ENCODE assay signal across 13 mouse cellular contexts in the genomic region with DNA sequence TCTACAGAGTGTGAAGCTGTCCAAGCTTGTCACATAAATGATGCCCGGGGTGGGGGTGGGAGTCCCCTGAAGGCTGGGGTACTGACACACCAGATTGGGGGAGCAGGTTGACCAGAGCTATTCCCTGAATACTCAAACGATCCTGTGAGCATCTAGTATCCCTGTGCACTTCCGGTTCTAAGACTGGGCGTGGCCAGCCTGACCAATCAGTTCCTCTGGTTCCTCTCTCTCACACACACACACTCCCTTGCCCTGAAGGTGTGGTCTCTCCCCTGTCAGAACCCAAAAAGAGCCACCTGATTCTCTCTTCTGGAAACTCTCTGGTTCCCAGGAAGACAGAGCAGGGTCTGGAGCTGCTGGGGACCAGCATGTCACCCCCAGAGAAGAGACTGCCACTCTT. TPM values are rescaled to one million over a fixed set of nuclear protein-coding genes. Genes with fewer than 3 reads are reported as not detected.
DNase-seq lines count a peak whose midpoint lies in the region; ATAC-seq and TF ChIP-seq lines count a peak whose summit lies in the region.
"Had no signal": no experiment of that assay in that cellular context is flagged by ENCODE, and none has a peak within 500 bp of the region (broad histone marks: within the 10 kb centered on the region; RNA-seq: fewer than 3 reads in every experiment).

No protein-coding gene starts in this region.

- 62% methylated on average over 4 of the region's 4 CpGs for WGBS in kidney, embryonic 15.5 days
- WGBS in kidney, postnatal 0 days: 53% methylated on average over 4 of the region's 4 CpGs

- DNase-seq in cerebellum, adult 11-12 months: peak; percentile 36
- DNase-seq in cerebellum, adult 18-20 months: no peak
- no peak for DNase-seq in kidney, postnatal 14 days
- DNase-seq in kidney, postnatal 0 days (ENCODE audit: low spot score): no peak
- no peak for DNase-seq in layer of hippocampus, adult 9-11 months
- DNase-seq in thymus, postnatal 0 days (ENCODE audit: low spot score): no peak
- DNase-seq: thymus, adult 2 months had no signal

- no peak overlapping the region for H3K9ac ChIP-seq in kidney, embryonic 15.5 days
- H3K9ac ChIP-seq in kidney, postnatal 0 days (ENCODE audit: low read depth, low read length): no peak overlapping the region
- H3K9ac ChIP-seq: embryonic facial prominence, embryonic 12.5 days; midbrain, embryonic 12.5 days had no signal

- H3K36me3 ChIP-seq in kidney, embryonic 15.5 days: no peaks in the 10 kb centered on the region
- no peaks in the 10 kb centered on the region for H3K36me3 ChIP-seq in kidney, postnatal 0 days (ENCODE audit: insufficient read depth, low read length)
- H3K36me3 ChIP-seq: embryonic facial prominence, embryonic 12.5 days; midbrain, embryonic 12.5 days had no signal

- no peak overlapping the region for H3K4me3 ChIP-seq in kidney, embryonic 15.5 days (replicated peaks)
- H3K4me3 ChIP-seq in kidney, postnatal 0 days (replicated peaks; ENCODE audit: low read depth, low read length): no peak overlapping the region
- H3K4me3 ChIP-seq: embryonic facial prominence, embryonic 12.5 days; midbrain, embryonic 12.5 days had no signal

- H3K4me1 ChIP-seq in kidney, embryonic 15.5 days: peaks cover 50% of the 10 kb centered on the region
- peaks cover 18% of the 10 kb centered on the region for H3K4me1 ChIP-seq in kidney, postnatal 0 days (replicated peaks; ENCODE audit: insufficient read depth, low read length)
- H3K4me1 ChIP-seq: midbrain, embryonic 12.5 days had no signal

- H3K4me2 ChIP-seq in kidney, embryonic 15.5 days: no peak overlapping the region
- H3K4me2 ChIP-seq in kidney, postnatal 0 days (ENCODE audit: low read length): no peak overlapping the region
- H3K4me2 ChIP-seq: midbrain, embryonic 12.5 days had no signal

- TF ChIP-seq CTCF in kidney, postnatal 0 days (IDR thresholded peaks at IDR 0.05; ENCODE audit: low read depth): no peak

- no peaks in the 10 kb centered on the region for H3K9me3 ChIP-seq in kidney, embryonic 15.5 days (replicated peaks)
- H3K9me3 ChIP-seq in kidney, postnatal 0 days (replicated peaks; ENCODE audit: low read length): no peaks in the 10 kb centered on the region
- H3K9me3 ChIP-seq: embryonic facial prominence, embryonic 12.5 days; midbrain, embryonic 12.5 days had no signal

- no peaks in the 10 kb centered on the region for H3K27me3 ChIP-seq in kidney, embryonic 15.5 days
- H3K27me3 ChIP-seq in kidney, postnatal 0 days (ENCODE audit: insufficient read depth, low read length): no peaks in the 10 kb centered on the region
- H3K27me3 ChIP-seq: embryonic facial prominence, embryonic 12.5 days; midbrain, embryonic 12.5 days had no signal

- no peak for ATAC-seq in kidney, embryonic 15.5 days (replicated peaks; ENCODE audit: low FRiP score)
- no peak for ATAC-seq in kidney, postnatal 0 days (replicated peaks; ENCODE audit: low FRiP score, low read depth)
- peak; percentile 61 for ATAC-seq in monocyte, adult 5-6 weeks (replicated peaks; ENCODE audit: insufficient number of reproducible peaks, low FRiP score, low TSS enrichment, poor library complexity, severe bottlenecking)
- ATAC-seq: forebrain, embryonic 16.5 days had no signal

- H3K27ac ChIP-seq in kidney, embryonic 15.5 days: peak overlapping the region; percentile 82
- peak overlapping the region; percentile 68 for H3K27ac ChIP-seq in kidney, postnatal 0 days
- H3K27ac ChIP-seq: embryonic facial prominence, embryonic 12.5 days; midbrain, embryonic 12.5 days had no signal

RNA-seq across cellular contexts. Expression of a gene that starts 30.8 kb away (rescaled TPM):
- polyA plus RNA-seq in kidney, embryonic 15.5 days (2015; fragmentation: Nextera tagmentation; extraction: Ambion mirVana): 29.1 and 29.5 TPM in 2 replicates
- polyA plus RNA-seq in kidney, postnatal 0 days (2015; fragmentation: Nextera tagmentation; extraction: Ambion mirVana): 53.8 and 56.8 TPM in 2 replicates
- 57.2 to 77.8 TPM (median 58.7 TPM) in 3 replicates for total RNA-seq in monocyte, adult 5-6 weeks (2017)
- polyA plus RNA-seq in thymus, postnatal 0 days (2015; fragmentation: Nextera tagmentation; extraction: Ambion mirVana): 13.4 and 14.8 TPM in 2 replicates

RNA-seq across cellular contexts. Expression of a gene that starts 38.4 kb away (rescaled TPM):
- polyA plus RNA-seq in kidney, embryonic 15.5 days (2015; fragmentation: Nextera tagmentation; extraction: Ambion mirVana): 0.87 and 1.4 TPM in 2 replicates
- 0.32 and 0.50 TPM in 2 replicates for polyA plus RNA-seq in kidney, postnatal 0 days (2015; fragmentation: Nextera tagmentation; extraction: Ambion mirVana)
- total RNA-seq in monocyte, adult 5-6 weeks (2017): 0.32 to 4.4 TPM (median 0.38 TPM) in 3 replicates
- polyA plus RNA-seq in thymus, postnatal 0 days (2015; fragmentation: Nextera tagmentation; extraction: Ambion mirVana): 1.9 and 2.4 TPM in 2 replicates
- total RNA-seq: neutrophil, adult 5-6 weeks had no signal
